Mouse (Mus musculus) embryonic facial prominence, embryonic 15.5 days (tissue): ENCODE data around the gene Elf5. TPM values are rescaled to one million over a fixed set of nuclear protein-coding genes. Genes with fewer than 3 reads are reported as not detected.
A peak's percentile ranks its signal among the peaks of the same experiment; 100 is the strongest.

ENCODE experiments used
- ATAC-seq: fragments of 200-750 bp; cut with Nextera tagmentation; 2 replicates; pipeline ENCODE4 v1.8.0; 2017; ENCODE audit warnings: low read depth, moderate TSS enrichment; ENCODE audit not compliant: insufficient number of reproducible peaks, low FRiP score, low TSS enrichment
- H3K27ac ChIP-seq: fragments of 300-500 bp; sonication (generic); replicated peaks from 2 replicates; pipeline ENCODE4 v1.5.1; 2015; ENCODE audit warnings: mild to moderate bottlenecking, inconsistent platforms
- H3K27me3 ChIP-seq: fragments of 300-500 bp; sonication (generic); 2 replicates; pipeline ENCODE4 v1.6.1; 2015; ENCODE audit warnings: inconsistent platforms
- H3K36me3 ChIP-seq: fragments of 300-500 bp; sonication (generic); 2 replicates; pipeline ENCODE4 v1.6.1; 2015; ENCODE audit warnings: mild to moderate bottlenecking, inconsistent platforms
- H3K4me1 ChIP-seq: fragments of 300-500 bp; sonication (generic); 2 replicates; pipeline ENCODE4 v1.6.1; 2015; ENCODE audit warnings: inconsistent platforms
- H3K4me2 ChIP-seq: fragments of 300-500 bp; sonication (generic); replicated peaks from 2 replicates; pipeline ENCODE4 v1.6.1; 2015; ENCODE audit warnings: mild to moderate bottlenecking, inconsistent platforms
- H3K4me3 ChIP-seq: fragments of 300-500 bp; sonication (generic); replicated peaks from 2 replicates; pipeline ENCODE4 v1.5.1; 2015; ENCODE audit warnings: mild to moderate bottlenecking, inconsistent platforms
- H3K9ac ChIP-seq: fragments of 300-500 bp; sonication (generic); 2 replicates; pipeline ENCODE4 v1.6.1; 2015; ENCODE audit warnings: inconsistent platforms
- H3K9me3 ChIP-seq: fragments of 300-500 bp; sonication (generic); replicated peaks from 2 replicates; pipeline ENCODE4 v1.6.1; 2016; ENCODE audit warnings: inconsistent platforms
- WGBS: fragments of 180-500 bp; shearing (Covaris S2); methylation state at CpG from one replicate; pipeline ENCODE4 v1.1.7; 2015; 5-methylcytosine and 5-hydroxymethylcytosine counted together
- polyA plus RNA-seq: library from polyadenylated mRNA; unstranded; fragments of >200 nt; fragmentation: Nextera tagmentation; extraction: Ambion mirVana; gene quantifications from 2 replicates; pipeline ENCODE4 v1.2.1, GENCODE M21; 2015

Gene Elf5
- polyA plus RNA-seq, 1 experiment from 2014 or later: 4.7 TPM

GRCm38 (mm10) chr2:103436534-103436933 is 25.0 kb downstream of the Elf5 start:
- 64% methylated on average over 5 of the region's 5 CpGs for WGBS
- H3K27me3 ChIP-seq: no peaks in the 10 kb centered on the region
- ATAC-seq: peak; percentile 37

GRCm38 (mm10) chr2:103439071-103439622 is 27.7 kb downstream of the Elf5 start:
- no peak overlapping the region for H3K4me3 ChIP-seq
- 91% methylated on average over 11 of the region's 11 CpGs for WGBS
- H3K4me2 ChIP-seq: no peak overlapping the region
- H3K27me3 ChIP-seq: no peaks in the 10 kb centered on the region
- H3K36me3 ChIP-seq: no peaks in the 10 kb centered on the region
- H3K9me3 ChIP-seq: no peaks in the 10 kb centered on the region
- ATAC-seq: no peak
- no peak overlapping the region for H3K27ac ChIP-seq
- no peak overlapping the region for H3K9ac ChIP-seq
- H3K4me1 ChIP-seq: 0 out of 2 replicates have a peak, but pooled peaks cover 20% of the 10 kb centered on the region

More at GRCm38 (mm10) chr2:103436534-103436933, 25.0 kb downstream of the Elf5 start:
- no peak overlapping the region for H3K4me2 ChIP-seq
- H3K36me3 ChIP-seq: no peaks in the 10 kb centered on the region
- H3K27ac ChIP-seq: 0 out of 2 replicates have a peak overlapping the region, but pooled peaks have one; percentile 58
- no peak overlapping the region for H3K9ac ChIP-seq
- H3K4me3 ChIP-seq: no peak overlapping the region
- H3K9me3 ChIP-seq: no peaks in the 10 kb centered on the region
- 0 out of 2 replicates have a peak, but pooled peaks cover 20% of the 10 kb centered on the region for H3K4me1 ChIP-seq

GRCm38 (mm10) chr2:103439710-103440109 is 28.2 kb downstream of the Elf5 start:
- no peaks in the 10 kb centered on the region for H3K9me3 ChIP-seq
- peak overlapping the region; percentile 19; the same call in 1 of the 2 replicates for H3K4me3 ChIP-seq
- 0 out of 2 replicates have a peak, but pooled peaks cover 20% of the 10 kb centered on the region for H3K4me1 ChIP-seq
- WGBS: 6% methylated on average over 12 of the region's 12 CpGs
- H3K4me2 ChIP-seq: peak overlapping the region; percentile 44
- no peak overlapping the region for H3K27ac ChIP-seq
- H3K9ac ChIP-seq: no peak overlapping the region
- no peaks in the 10 kb centered on the region for H3K27me3 ChIP-seq
- ATAC-seq: no peak
- H3K36me3 ChIP-seq: no peaks in the 10 kb centered on the region

GRCm38 (mm10) chr2:103445776-103446175 is 34.3 kb downstream of the Elf5 start:
- no peaks in the 10 kb centered on the region for H3K9me3 ChIP-seq
- H3K4me2 ChIP-seq: no peak overlapping the region
- 64% methylated on average over 6 of the region's 6 CpGs for WGBS
- H3K9ac ChIP-seq: no peak overlapping the region
- no peaks in the 10 kb centered on the region for H3K27me3 ChIP-seq
- no peak for ATAC-seq
- no peak overlapping the region for H3K4me3 ChIP-seq
- H3K36me3 ChIP-seq: no peaks in the 10 kb centered on the region
- H3K4me1 ChIP-seq: no peaks in the 10 kb centered on the region
- no peak overlapping the region for H3K27ac ChIP-seq

- H3K4me3 ChIP-seq: no peak overlapping the region
- no peaks in the 10 kb centered on the region for H3K4me1 ChIP-seq
- no peak for ATAC-seq
- H3K4me2 ChIP-seq: no peak overlapping the region
- no peaks in the 10 kb centered on the region for H3K36me3 ChIP-seq
- H3K27me3 ChIP-seq: no peaks in the 10 kb centered on the region
- H3K9me3 ChIP-seq: no peaks in the 10 kb centered on the region
- WGBS: 82% methylated on average over 6 of the region's 6 CpGs
- no peak overlapping the region for H3K27ac ChIP-seq
- H3K9ac ChIP-seq: no peak overlapping the region
These were observed 34.8 kb downstream of the Elf5 start for GRCm38 (mm10) chr2:103446326-103446725.

GRCm38 (mm10) chr2:103448947-103449560 is 37.6 kb downstream of the Elf5 start:
- no peaks in the 10 kb centered on the region for H3K4me1 ChIP-seq
- no peak overlapping the region for H3K4me2 ChIP-seq
- peaks cover 14% of the 10 kb centered on the region for H3K36me3 ChIP-seq
- H3K27me3 ChIP-seq: no peaks in the 10 kb centered on the region
- no peak overlapping the region for H3K9ac ChIP-seq
- no peak overlapping the region for H3K27ac ChIP-seq
- ATAC-seq: no peak
- no peak overlapping the region for H3K4me3 ChIP-seq
- 55% methylated on average over 14 of the region's 14 CpGs for WGBS
- no peaks in the 10 kb centered on the region for H3K9me3 ChIP-seq

- WGBS: 63% methylated on average over 7 of the region's 7 CpGs
- H3K27ac ChIP-seq: no peak overlapping the region
- no peaks in the 10 kb centered on the region for H3K27me3 ChIP-seq
- H3K9ac ChIP-seq: no peak overlapping the region
- H3K4me3 ChIP-seq: no peak overlapping the region
- peaks cover 19% of the 10 kb centered on the region for H3K36me3 ChIP-seq
- no peak overlapping the region for H3K4me2 ChIP-seq
- no peaks in the 10 kb centered on the region for H3K9me3 ChIP-seq
- no peak for ATAC-seq
- H3K4me1 ChIP-seq: no peaks in the 10 kb centered on the region
These were observed 38.3 kb downstream of the Elf5 start for GRCm38 (mm10) chr2:103449813-103450212.

GRCm38 (mm10) chr2:103450267-103450666 is 38.8 kb downstream of the Elf5 start:
- Histone ChIP-seq H3K9ac (no peak overlapping the region), H3K27ac (no peak overlapping the region), H3K4me1 (no peaks in the 10 kb centered on the region), H3K4me3 (no peak overlapping the region), H3K4me2 (no peak overlapping the region), H3K36me3 (peaks cover 23% of the 10 kb centered on the region), H3K27me3 (no peaks in the 10 kb centered on the region), H3K9me3 (no peaks in the 10 kb centered on the region)
- WGBS: 85% methylated on average over 8 of the region's 8 CpGs
- ATAC-seq: no peak

GRCm38 (mm10) chr2:103452550-103452949 is 41.1 kb downstream of the Elf5 start:
- H3K4me1 ChIP-seq: no peaks in the 10 kb centered on the region
- ATAC-seq: no peak
- H3K27ac ChIP-seq: no peak overlapping the region
- H3K4me3 ChIP-seq: no peak overlapping the region
- 84% methylated on average over 5 of the region's 5 CpGs for WGBS
- H3K9me3 ChIP-seq: no peaks in the 10 kb centered on the region
- H3K4me2 ChIP-seq: no peak overlapping the region
- peaks cover 36% of the 10 kb centered on the region for H3K36me3 ChIP-seq
- H3K9ac ChIP-seq: no peak overlapping the region
- H3K27me3 ChIP-seq: no peaks in the 10 kb centered on the region

GRCm38 (mm10) chr2:103455748-103456147 is 44.3 kb downstream of the Elf5 start:
- Histone ChIP-seq H3K27ac (no peak overlapping the region), H3K27me3 (no peaks in the 10 kb centered on the region), H3K36me3 (peaks cover 57% of the 10 kb centered on the region), H3K9ac (no peak overlapping the region), H3K4me2 (no peak overlapping the region), H3K4me3 (no peak overlapping the region), H3K9me3 (no peaks in the 10 kb centered on the region), H3K4me1 (no peaks in the 10 kb centered on the region)
- WGBS: 95% methylated on average over 7 of the region's 7 CpGs
- no peak for ATAC-seq

- Histone ChIP-seq H3K4me2 (no peak overlapping the region), H3K9me3 (no peaks in the 10 kb centered on the region), H3K36me3 (peaks cover 57% of the 10 kb centered on the region), H3K27me3 (no peaks in the 10 kb centered on the region), H3K4me3 (no peak overlapping the region), H3K9ac (no peak overlapping the region), H3K4me1 (peaks cover 5% of the 10 kb centered on the region), H3K27ac (no peak overlapping the region)
- WGBS: 21% methylated on average over 10 of the region's 10 CpGs
- no peak for ATAC-seq
These were observed 45.2 kb downstream of the Elf5 start for GRCm38 (mm10) chr2:103456646-103457045.

- Histone ChIP-seq H3K36me3 (peaks cover 57% of the 10 kb centered on the region), H3K4me1 (peaks cover 7% of the 10 kb centered on the region), H3K4me3 (no peak overlapping the region), H3K9ac (no peak overlapping the region), H3K9me3 (no peaks in the 10 kb centered on the region), H3K4me2 (no peak overlapping the region), H3K27me3 (no peaks in the 10 kb centered on the region), H3K27ac (no peak overlapping the region)
- WGBS: 85% methylated on average over 5 of the region's 5 CpGs
- ATAC-seq: no peak
These were observed 45.6 kb downstream of the Elf5 start for GRCm38 (mm10) chr2:103457048-103457447.
